Mouse (Mus musculus) right cerebral cortex, adult 18-20 months (tissue): ENCODE results near the gene Colec11.

Source experiments
- DNase-seq: peaks from one replicate; pipeline ENCODE4 v3.0.0; 2022; ENCODE audit warnings: mixed read lengths

Colec11 gene

DNA sequence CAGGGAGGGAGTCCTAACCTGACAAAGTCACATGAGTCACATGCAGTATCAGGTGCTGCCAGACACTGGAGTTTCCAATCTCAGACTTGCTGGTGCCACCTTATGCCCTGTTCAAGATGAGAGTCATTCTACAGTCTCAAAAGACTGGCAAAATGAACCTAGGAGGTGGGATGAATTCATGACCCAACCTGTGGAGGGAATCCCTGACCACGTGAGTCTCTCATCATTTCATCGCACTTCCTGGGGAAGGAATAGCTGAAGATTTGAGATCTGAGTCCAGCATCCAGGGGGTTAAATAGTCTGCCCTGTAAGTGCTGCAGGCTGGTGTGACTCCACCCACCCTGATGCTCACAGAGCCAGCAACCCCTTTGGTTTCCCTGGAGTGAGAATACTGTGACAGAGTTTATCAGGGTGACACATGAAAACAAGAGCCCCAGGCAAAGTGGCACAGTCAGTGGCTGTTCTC, 24.6 kb downstream of the Colec11 start:
- DNase-seq, result no peak

DNA sequence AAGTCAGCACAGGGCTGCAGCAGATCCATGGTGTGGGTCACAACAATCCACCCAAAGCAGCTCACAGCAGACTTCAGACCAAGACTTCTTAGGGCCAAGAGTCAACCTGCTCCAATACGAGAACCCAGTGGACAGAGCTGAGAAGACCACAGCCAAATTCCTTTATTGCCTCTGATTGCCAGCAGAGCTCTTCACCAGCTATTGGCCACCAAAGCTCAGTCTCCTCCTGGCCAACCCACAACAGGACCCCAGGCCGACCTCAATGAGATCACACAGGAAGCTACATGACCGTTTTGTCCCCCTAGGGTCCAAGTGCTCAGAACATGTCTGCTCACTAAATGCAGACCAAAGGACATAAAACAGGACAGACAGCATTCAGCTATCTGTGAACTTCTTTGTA, 25.1 kb downstream of the Colec11 start:
- DNase-seq, result no peak

DNA sequence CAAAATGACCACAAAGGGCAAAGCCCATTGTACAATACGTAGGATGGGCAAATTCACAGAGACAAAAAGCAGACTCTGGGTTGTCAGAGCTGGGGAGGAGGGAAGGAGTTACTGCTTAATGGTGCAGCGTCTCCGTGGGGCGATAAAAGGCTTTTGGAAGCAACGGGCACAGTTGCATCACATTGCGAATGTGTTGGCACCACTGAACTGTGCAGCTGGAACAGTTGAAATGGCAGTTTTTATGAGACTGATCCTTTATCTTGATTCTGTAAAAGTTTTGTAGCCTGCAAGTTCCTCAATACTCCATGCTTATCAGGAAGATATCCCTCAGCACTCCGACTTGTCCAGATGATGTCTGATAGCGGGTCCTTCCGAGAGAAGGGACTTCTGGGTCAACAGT, 25.5 kb downstream of the Colec11 start:
- DNase-seq, result no peak

DNA sequence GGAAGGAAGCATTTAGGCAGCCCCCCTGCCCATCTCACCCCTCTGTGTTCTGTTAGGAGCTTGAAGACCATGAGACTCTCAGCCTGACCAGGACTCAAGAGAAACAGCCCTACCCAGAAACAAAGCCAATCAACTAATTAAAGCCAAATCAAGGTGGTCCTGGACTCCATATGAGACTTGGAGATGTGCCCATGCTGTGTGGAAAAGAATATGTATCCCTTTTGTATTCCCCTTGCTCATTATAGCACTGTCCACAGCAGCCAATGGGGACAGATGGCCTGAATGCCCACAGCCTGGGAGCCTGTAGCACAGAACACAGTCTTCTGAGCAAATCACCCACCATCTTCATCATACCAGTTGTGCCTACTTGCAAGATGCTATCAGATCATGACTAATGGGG, 26.3 kb downstream of the Colec11 start:
- no peak for DNase-seq

DNA sequence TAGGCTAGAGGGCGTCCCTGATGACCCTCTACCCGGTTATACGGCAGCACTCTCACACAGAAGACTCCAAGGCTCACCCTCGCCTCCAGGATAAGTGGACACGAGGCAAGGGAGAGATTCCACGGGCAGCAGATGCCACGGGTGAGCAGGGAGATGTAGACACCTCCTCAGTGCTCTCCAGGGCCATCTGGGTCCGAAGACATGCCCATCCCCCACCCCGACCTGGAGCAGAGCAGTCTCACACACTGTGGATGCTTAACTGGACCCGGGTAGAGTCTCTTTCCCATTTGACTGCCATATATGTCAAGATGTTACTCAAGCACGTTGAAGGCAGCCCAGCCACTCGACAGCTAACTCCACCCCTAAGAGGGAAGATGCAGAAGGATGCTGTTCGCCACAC, 32.7 kb downstream of the Colec11 start:
- no peak for DNase-seq

DNA sequence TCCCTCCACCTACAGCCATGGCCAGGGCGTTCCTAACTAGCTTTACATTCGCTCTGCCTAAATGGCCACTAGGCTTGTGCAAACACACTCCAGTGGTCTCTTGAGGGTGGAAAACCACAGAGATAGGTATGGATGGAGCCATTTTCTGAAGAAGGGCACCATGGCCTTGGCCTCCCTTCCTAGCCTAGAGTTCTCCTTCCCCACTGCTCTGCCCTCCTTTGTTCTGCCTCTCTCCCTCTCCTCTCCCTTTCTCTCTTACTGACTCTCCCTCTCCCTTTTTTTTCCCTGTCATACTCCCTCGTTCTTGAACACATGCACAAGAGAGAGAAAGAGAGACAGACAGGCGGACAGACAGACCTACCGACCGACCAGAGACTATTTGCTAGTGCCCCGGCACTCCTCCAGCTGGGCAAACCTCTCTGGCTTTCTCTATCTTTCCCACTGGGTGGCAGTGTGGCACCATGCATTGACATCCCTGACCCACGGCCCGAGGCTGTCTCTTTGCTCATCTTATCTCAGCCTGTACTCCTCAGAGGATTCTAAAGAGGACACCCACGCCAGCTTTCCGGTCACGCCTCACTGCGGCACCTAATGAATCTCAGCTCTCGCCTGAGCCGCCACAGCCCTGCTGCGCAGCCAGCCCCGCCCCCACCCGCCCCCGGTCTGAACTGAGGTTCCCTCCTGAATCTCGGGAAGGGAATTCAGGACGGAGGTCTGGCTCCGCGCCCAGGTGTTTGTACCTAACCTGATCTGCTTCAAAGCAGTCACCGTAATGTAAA, 33.9 kb downstream of the Colec11 start:
- peak; percentile 96 for DNase-seq

DNA sequence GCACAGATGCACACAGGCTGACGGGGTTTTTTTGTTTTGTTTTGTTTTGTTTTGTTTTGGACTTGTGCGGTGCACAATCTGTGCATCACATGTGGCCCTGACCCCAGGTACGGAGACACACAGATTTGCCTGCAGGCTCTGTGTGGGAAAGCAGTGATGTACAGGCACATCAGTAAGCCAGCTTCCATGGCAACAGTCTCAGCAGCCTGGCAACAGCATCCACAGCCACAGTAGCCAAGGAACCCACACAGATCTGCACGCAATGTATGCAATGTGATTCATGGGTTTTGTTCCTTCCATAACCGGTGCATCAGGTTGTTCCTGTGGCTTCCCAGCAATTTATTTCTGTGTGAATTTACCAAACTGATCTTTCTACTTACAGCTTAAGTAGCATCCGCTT, 35.2 kb downstream of the Colec11 start:
- DNase-seq, result peak; percentile 91

DNA sequence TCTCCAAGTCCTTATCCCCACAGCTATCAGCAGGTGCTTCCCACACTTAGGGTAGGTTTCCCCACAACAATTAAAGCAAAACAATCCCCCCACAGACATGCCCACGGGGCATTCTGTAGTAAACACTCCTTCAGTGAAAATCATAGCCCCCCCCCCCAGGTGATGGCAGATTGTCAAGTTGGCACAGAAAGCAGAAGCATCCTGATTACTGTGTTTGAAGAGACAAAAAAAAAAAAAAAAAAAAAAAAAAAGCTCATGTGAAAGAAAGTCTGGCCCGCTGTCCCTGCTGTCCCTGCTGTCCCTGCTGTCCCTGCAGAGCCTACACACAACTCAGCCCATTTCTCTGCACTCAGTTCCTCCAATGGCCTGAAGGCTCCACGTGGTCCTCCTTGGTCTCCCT, 39.1 kb downstream of the Colec11 start:
- DNase-seq, result no peak

DNA sequence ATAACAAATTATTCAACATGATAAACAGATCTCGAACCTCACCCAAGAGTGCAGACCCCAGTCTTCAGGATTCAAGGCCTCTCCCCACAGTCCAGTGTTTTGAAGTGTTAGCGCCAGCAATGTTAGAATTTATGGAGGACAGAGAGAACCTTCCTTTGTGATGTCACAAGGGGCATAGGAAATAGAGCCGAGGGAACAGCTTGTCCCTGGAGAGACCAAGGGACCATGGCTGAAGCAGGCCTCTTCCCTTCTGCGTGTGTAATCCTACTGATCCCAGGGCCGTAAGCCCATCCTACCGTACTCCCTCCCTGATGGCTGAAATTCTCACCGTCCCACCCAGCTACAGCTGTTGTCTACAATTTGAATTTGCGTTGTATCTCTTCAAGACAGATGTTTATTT, 40.8 kb downstream of the Colec11 start, which contains the start of gene Allc:
Gene Allc, minus strand, starts transcription at position 101 of the 400 bp plus-strand sequence.
- no peak for DNase-seq

DNA sequence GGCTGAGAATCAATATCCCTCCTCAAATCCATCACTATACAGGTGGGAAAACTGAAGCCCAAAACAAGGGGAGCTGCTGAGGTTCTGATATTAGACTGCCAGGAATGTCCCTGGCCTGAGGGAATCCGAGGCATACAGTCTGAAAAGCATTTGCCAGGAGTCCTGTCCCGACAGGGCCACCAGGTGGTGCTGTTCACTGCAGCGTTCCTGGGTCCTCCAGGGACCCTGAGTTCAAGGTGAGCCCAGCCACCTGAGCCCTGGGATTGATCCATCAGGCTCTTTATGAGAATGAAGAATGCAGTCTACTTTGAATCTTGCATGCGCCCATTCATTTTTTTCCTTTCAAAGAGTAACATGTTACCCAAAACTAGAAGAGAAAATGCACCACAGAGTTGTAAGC, 44.0 kb downstream of the Colec11 start:
- peak; percentile 19 for DNase-seq

DNA sequence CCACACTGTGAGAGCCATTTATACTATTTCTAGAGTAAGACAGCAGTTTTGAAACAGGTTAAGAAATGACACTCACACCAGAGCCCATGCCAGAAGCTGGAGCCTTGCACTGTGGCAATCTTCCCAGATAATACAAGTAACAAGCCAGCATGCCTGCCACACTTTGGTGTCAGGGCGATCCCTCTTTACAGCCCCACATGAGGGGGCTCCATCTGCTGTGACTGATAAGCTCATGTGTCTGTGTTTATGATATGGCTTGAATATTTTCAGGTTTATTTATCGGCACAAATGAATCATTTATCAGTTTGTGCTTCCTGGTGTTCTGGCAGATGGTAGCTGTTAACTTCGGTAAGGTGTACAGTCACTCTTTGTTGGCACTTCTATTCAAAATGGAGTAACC, 45.0 kb downstream of the Colec11 start:
- DNase-seq, result no peak

DNA sequence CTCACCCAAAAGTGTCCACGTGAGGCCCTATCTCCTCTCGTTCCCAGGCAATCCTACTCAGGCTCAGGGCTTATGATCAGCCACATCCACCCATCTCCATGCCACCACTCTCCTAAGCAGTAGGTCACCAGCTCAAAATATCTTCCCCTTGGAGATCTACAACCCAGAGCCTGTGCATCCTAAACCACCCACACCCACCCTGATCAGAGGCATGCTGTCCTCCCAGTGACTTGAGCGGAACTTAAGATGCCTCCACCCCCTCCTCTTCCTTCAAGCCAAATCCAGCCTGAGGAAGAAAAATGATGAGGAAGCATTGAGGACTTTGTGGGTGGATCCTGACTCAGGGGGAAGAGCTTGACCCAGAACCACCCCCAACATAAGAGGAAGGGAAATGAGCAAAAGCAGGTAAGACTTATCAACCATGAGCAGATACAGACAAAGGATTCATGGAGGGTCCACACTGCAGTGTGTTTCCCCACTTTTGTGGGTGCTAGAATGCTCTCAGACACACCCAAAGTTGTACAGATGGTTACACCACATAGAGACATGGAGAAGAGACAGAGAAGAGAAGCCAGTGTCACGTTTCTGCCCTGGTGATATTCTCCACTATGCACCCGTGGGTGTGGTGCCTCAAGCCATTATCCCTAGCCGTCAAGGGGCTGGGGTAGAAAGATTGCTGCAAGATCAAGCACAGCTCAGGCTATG, 47.7 kb downstream of the Colec11 start:
- DNase-seq, result peak; percentile 24

DNA sequence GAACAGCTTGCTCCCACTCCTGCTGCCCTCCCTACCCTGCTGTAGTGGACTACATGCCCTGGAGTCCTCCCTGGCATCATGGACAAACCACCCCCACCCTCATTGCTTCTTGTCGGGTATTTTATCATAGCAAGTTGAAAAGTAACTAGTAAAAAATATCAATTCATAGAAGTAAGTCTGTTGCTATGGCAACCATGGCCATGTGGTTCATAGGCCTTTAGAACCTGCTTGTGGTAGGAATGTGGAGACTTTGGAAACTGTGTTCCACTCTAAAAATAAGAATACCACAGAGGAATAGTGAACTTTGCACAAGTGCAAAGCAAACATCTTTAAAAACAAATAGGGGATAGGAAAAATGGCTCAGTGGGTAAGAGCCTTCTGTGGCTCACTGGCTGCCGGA, 50.9 kb downstream of the Colec11 start:
- no peak for DNase-seq

DNA sequence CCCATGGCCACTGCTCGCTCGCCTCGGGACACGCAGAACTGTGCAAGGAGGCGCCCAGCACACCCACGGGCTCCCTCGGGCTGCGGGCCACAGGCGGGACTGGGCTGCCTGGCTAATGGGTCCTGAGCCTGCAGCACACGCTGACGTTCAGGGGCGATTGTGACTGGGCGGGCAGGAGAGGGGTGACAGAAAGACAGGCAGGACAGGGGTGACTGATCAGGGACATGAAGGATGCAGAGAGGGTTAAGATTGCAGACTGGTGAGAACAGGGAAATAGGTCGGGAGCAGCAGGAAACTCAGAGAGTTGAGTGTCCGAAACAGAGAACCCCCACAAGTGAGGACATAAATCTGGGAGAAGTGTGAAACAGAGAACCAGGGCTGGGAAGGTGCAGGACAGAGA, 70.9 kb downstream of the Colec11 start, which contains the start of gene Dcdc2c:
Gene Dcdc2c, minus strand, starts transcription at position 101 of the 400 bp plus-strand sequence.
- DNase-seq, result no peak

DNA sequence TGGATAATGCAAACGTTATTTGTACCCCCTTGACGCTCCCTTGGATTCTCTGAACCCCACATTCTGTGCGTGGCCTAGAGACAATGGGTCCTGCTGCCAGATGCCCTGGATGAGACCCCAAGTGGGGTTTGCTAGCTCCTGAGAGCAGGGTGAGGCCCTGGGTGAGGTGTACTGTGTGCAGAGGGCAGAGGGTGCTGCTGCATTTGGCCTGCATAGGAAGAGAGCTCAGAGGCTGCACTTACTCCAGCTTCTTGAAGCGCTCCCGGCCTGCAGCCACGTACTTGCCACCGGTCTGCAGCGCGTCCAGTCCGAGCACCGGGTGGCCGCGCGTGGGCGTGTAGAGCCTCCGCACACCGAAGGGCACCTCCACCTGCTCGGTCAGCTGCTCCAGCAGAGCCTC, 71.4 kb downstream of the Colec11 start:
- no peak for DNase-seq

DNA sequence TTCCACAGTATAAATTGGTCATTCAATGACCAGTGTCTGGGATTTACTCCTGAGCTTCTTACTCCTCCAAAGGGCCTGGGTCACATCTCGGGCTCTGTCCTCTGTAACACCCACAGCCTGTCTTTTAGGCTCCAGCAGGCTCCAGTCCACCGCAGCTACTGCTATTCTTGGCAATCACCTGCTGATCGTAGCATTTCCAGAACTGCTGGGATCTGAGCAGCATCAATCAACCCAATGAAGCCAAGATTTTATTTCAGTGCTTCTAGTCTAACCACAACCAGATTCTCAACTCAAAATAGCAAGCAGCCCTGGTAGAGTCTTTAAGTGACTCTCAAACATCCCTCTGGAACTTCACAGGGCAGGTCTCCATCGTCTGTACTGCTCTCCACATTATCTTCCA, 74.3 kb downstream of the Colec11 start:
- DNase-seq, result no peak
